ENCODE assay signal across 26 mouse cellular contexts in the genomic region with DNA sequence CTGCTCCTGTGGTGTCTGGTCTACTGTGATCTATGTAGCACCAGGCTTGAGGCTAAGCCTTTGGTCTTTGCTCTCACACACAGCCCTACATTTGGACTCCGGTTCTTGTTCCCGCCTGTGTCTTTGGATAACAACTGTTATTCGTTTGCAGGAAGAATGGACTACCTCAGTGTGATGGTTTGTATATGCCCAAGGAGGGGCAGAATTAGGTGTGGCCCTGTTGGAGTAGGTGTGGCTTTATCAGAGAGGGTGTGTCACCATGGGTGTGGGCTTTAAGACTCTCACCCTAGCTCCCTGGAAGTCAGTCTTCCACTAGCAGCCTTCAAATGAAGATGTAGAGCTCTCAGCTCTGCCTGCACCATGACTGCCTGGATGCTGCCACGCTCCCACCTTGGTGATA. TPM values are rescaled to one million over a fixed set of nuclear protein-coding genes. Genes with fewer than 3 reads are reported as not detected.
"Had no signal": no experiment of that assay in that cellular context is flagged by ENCODE, and none has a peak within 500 bp of the region (broad histone marks: within the 10 kb centered on the region; RNA-seq: fewer than 3 reads in every experiment).

No protein-coding gene starts in this region.

- H3K27me3 ChIP-seq: intestine, embryonic 15.5 days; limb, embryonic 13.5 days; lung, embryonic 15.5 days; midbrain, embryonic 12.5 days; midbrain, embryonic 15.5 days; neural tube, embryonic 12.5 days had no signal

- DNase-seq: kidney, adult 11 months; kidney, adult 8-10 months; kidney, postnatal 25 days; layer of hippocampus, adult 9-11 months; lung, adult 18-20 months; lung, postnatal 10 days; lung, postnatal 36 days; retina, postnatal 1 day; right cerebral cortex, postnatal 25 days; thymus, adult 18-20 months; thymus, postnatal 36 days had no signal

- H3K4me2 ChIP-seq: intestine, embryonic 15.5 days; limb, embryonic 13.5 days; lung, embryonic 15.5 days; midbrain, embryonic 12.5 days; midbrain, embryonic 15.5 days; neural tube, embryonic 12.5 days had no signal

- H3K9me3 ChIP-seq: intestine, embryonic 15.5 days; limb, embryonic 10.5 days; limb, embryonic 13.5 days; lung, embryonic 15.5 days; megakaryocyte, embryonic 14.5 days; midbrain, embryonic 12.5 days; midbrain, embryonic 15.5 days; neural tube, embryonic 12.5 days had no signal

- H3K4me3 ChIP-seq: intestine, embryonic 15.5 days; layer of hippocampus, adult 2 months; limb, embryonic 10.5 days; limb, embryonic 13.5 days; lung, embryonic 15.5 days; megakaryocyte, embryonic 14.5 days; midbrain, embryonic 12.5 days; midbrain, embryonic 15.5 days; neural tube, embryonic 12.5 days had no signal

- H3K9ac ChIP-seq: intestine, embryonic 15.5 days; limb, embryonic 13.5 days; lung, embryonic 15.5 days; midbrain, embryonic 12.5 days; midbrain, embryonic 15.5 days; neural tube, embryonic 12.5 days had no signal

- ATAC-seq: intestine, embryonic 15.5 days; midbrain, embryonic 15.5 days had no signal

- H3K4me1 ChIP-seq: intestine, embryonic 15.5 days; limb, embryonic 10.5 days; limb, embryonic 13.5 days; lung, embryonic 15.5 days; midbrain, embryonic 12.5 days; midbrain, embryonic 15.5 days; neural tube, embryonic 12.5 days had no signal

- H3K27ac ChIP-seq: intestine, embryonic 15.5 days; kidney, postnatal 0 days; layer of hippocampus, adult 2 months; limb, embryonic 10.5 days; limb, embryonic 13.5 days; lung, embryonic 15.5 days; midbrain, embryonic 12.5 days; midbrain, embryonic 15.5 days; neural tube, embryonic 12.5 days had no signal

RNA-seq across cellular contexts. Expression of gene Htr5b, which starts 20.4 kb away (rescaled TPM):
- total RNA-seq: liver, adult 2 months; neutrophil, adult 5-6 weeks had no signal
- polyA plus RNA-seq: large intestine, adult 2 months; liver, adult 2 months; lung, embryonic 15.5 days; small intestine, adult 2 months; urinary bladder, adult 2 months had no signal
